Mouse (Mus musculus): ENCODE data around the gene Cops7b. TPM values are rescaled to one million over a fixed set of nuclear protein-coding genes. Genes with fewer than 3 reads are reported as not detected.

The Cops7b gene
- polyA plus RNA-seq, 1 experiment = 25.2 TPM

- Histone ChIP-seq H3ac (ENCODE audit: control insufficient read depth, insufficient read length, low read depth) (no peak overlapping the region), H3K27me3 (ENCODE audit: control insufficient read depth, insufficient read depth, insufficient read length) (peaks cover 10% of the 10 kb centered on the region), H3K36me3 (ENCODE audit: control insufficient read depth, insufficient read depth) (no peaks in the 10 kb centered on the region), H3K79me3 (ENCODE audit: low read depth) (no peaks in the 10 kb centered on the region), H3K4me3 (ENCODE audit: insufficient read depth, poor library complexity, severe bottlenecking) (no peak overlapping the region), H3K79me2 (ENCODE audit: control insufficient read depth, insufficient read depth) (no peaks in the 10 kb centered on the region)
- TF ChIP-seq USF1 (IDR thresholded peaks at IDR 0.05; ENCODE audit: low read depth) = no peak
- TF ChIP-seq MAX (IDR thresholded peaks at IDR 0.05) = no peak
- TF ChIP-seq MYOD1 (IDR thresholded peaks at IDR 0.05; ENCODE audit: control insufficient read depth, insufficient read length, low read depth) = no peak
- no peak for TF ChIP-seq MYOG (IDR thresholded peaks at IDR 0.05; ENCODE audit: control insufficient read depth, extremely low read depth, insufficient read length)
- TF ChIP-seq CEBPB (IDR thresholded peaks at IDR 0.05; ENCODE audit: low read depth) = no peak
- TF ChIP-seq FOSL1 (IDR thresholded peaks at IDR 0.05; ENCODE audit: insufficient read depth, low read length, poor library complexity, severe bottlenecking) = no peak
- no peak for TF ChIP-seq CTCF (IDR thresholded peaks at IDR 0.05; ENCODE audit: control insufficient read depth, insufficient read depth, insufficient read length)
These were observed 64.8 kb downstream of the Cops7b start for GRCm38 (mm10) chr1:86647517-86647916.

- no peak overlapping the region for H3K4me3 ChIP-seq (ENCODE audit: insufficient read depth, poor library complexity, severe bottlenecking)
- no peaks in the 10 kb centered on the region for H3K79me2 ChIP-seq (ENCODE audit: control insufficient read depth, insufficient read depth)
- no peak overlapping the region for H3ac ChIP-seq (ENCODE audit: control insufficient read depth, insufficient read length, low read depth)
- H3K27me3 ChIP-seq (ENCODE audit: control insufficient read depth, insufficient read depth, insufficient read length) = peaks cover 4% of the 10 kb centered on the region
- TF ChIP-seq MAX (IDR thresholded peaks at IDR 0.05) (no peak), USF1 (IDR thresholded peaks at IDR 0.05; ENCODE audit: low read depth) (no peak), CTCF (IDR thresholded peaks at IDR 0.05; ENCODE audit: control insufficient read depth, insufficient read depth, insufficient read length) (peak; percentile 84)
- no peaks in the 10 kb centered on the region for H3K79me3 ChIP-seq (ENCODE audit: low read depth)
- H3K36me3 ChIP-seq (ENCODE audit: control insufficient read depth, insufficient read depth) = no peaks in the 10 kb centered on the region
These were observed 67.6 kb downstream of the Cops7b start for GRCm38 (mm10) chr1:86650272-86650671.

- Histone ChIP-seq H3ac (ENCODE audit: control insufficient read depth, insufficient read length, low read depth) (no peak overlapping the region), H3K27me3 (ENCODE audit: control insufficient read depth, insufficient read depth, insufficient read length) (peaks cover 7% of the 10 kb centered on the region), H3K36me3 (ENCODE audit: control insufficient read depth, insufficient read depth) (no peaks in the 10 kb centered on the region), H3K4me3 (ENCODE audit: insufficient read depth, poor library complexity, severe bottlenecking) (no peak overlapping the region), H3K79me2 (ENCODE audit: control insufficient read depth, insufficient read depth) (no peaks in the 10 kb centered on the region), H3K79me3 (ENCODE audit: low read depth) (no peaks in the 10 kb centered on the region)
- no peak for TF ChIP-seq CTCF (IDR thresholded peaks at IDR 0.05; ENCODE audit: control insufficient read depth, insufficient read depth, insufficient read length)
- no peak for TF ChIP-seq FOSL1 (IDR thresholded peaks at IDR 0.05; ENCODE audit: insufficient read depth, low read length, poor library complexity, severe bottlenecking)
- TF ChIP-seq MYOG (IDR thresholded peaks at IDR 0.05; ENCODE audit: control insufficient read depth, extremely low read depth, insufficient read length) = no peak
- TF ChIP-seq MYOD1 (IDR thresholded peaks at IDR 0.05; ENCODE audit: control insufficient read depth, insufficient read length, low read depth) = no peak
- TF ChIP-seq MAX (IDR thresholded peaks at IDR 0.05) = no peak
- no peak for TF ChIP-seq USF1 (IDR thresholded peaks at IDR 0.05; ENCODE audit: low read depth)
- no peak for TF ChIP-seq CEBPB (IDR thresholded peaks at IDR 0.05; ENCODE audit: low read depth)
These were observed 70.0 kb downstream of the Cops7b start for GRCm38 (mm10) chr1:86652675-86653074.

- Histone ChIP-seq H3K36me3 (ENCODE audit: control insufficient read depth, insufficient read depth) (no peaks in the 10 kb centered on the region), H3ac (ENCODE audit: control insufficient read depth, insufficient read length, low read depth) (no peak overlapping the region), H3K79me2 (ENCODE audit: control insufficient read depth, insufficient read depth) (no peaks in the 10 kb centered on the region), H3K79me3 (ENCODE audit: low read depth) (no peaks in the 10 kb centered on the region), H3K4me3 (ENCODE audit: insufficient read depth, poor library complexity, severe bottlenecking) (no peak overlapping the region), H3K27me3 (ENCODE audit: control insufficient read depth, insufficient read depth, insufficient read length) (peaks cover 21% of the 10 kb centered on the region)
- no peak for TF ChIP-seq MYOD1 (IDR thresholded peaks at IDR 0.05; ENCODE audit: control insufficient read depth, insufficient read length, low read depth)
- TF ChIP-seq FOSL1 (IDR thresholded peaks at IDR 0.05; ENCODE audit: insufficient read depth, low read length, poor library complexity, severe bottlenecking) = no peak
- no peak for TF ChIP-seq MAX (IDR thresholded peaks at IDR 0.05)
- no peak for TF ChIP-seq CTCF (IDR thresholded peaks at IDR 0.05; ENCODE audit: control insufficient read depth, insufficient read depth, insufficient read length)
- no peak for TF ChIP-seq MYOG (IDR thresholded peaks at IDR 0.05; ENCODE audit: control insufficient read depth, extremely low read depth, insufficient read length)
- TF ChIP-seq CEBPB (IDR thresholded peaks at IDR 0.05; ENCODE audit: low read depth) = no peak
- TF ChIP-seq USF1 (IDR thresholded peaks at IDR 0.05; ENCODE audit: low read depth) = no peak
These were observed 74.4 kb downstream of the Cops7b start for GRCm38 (mm10) chr1:86657071-86657470.

Small RNA genes within 50 kb of the gene (microRNA-seq; reads per million reads assigned to microRNA genes)
- gene Gm22955 (ENCODE audit: borderline microRNAs expressed) = not detected

Other genes starting within 250 kb of the Cops7b start
- gene Ncl, start 223.5 kb upstream of the Cops7b start, polyA plus RNA-seq (2012; fragmentation: generic; extraction: Trizol) = 286 TPM
- gene Nmur1, start 156.7 kb upstream of the Cops7b start, polyA plus RNA-seq (2012; fragmentation: generic; extraction: Trizol) = 0.02 TPM
- gene Tex44, start 156.6 kb upstream of the Cops7b start, polyA plus RNA-seq (2012; fragmentation: generic; extraction: Trizol) = not detected
- 2,542 TPM for gene Ptma, start 56.2 kb upstream of the Cops7b start, polyA plus RNA-seq (2012; fragmentation: generic; extraction: Trizol)
- gene Pde6d, start 275 bp upstream of the Cops7b start, polyA plus RNA-seq (2012; fragmentation: generic; extraction: Trizol) = 41.8 TPM
- gene Nppc, start 87.7 kb downstream of the Cops7b start, polyA plus RNA-seq (2012; fragmentation: generic; extraction: Trizol) = not detected
- 6.6 TPM for gene Dis3l2, start 120.9 kb downstream of the Cops7b start, polyA plus RNA-seq (2012; fragmentation: generic; extraction: Trizol)

All from C2C12 (cell line).